In genomic region chr10:58383761-58384160, GRCm38 (mm10) we compare ENCODE assay signal across 8 mouse cellular contexts.
DNase-seq lines count a peak whose midpoint lies in the region; ATAC-seq and TF ChIP-seq lines count a peak whose summit lies in the region.
"Had no signal": no experiment of that assay in that cellular context is flagged by ENCODE, and none has a peak within 500 bp of the region (broad histone marks: within the 10 kb centered on the region; RNA-seq: fewer than 3 reads in every experiment).

No protein-coding gene starts in this region.

- no peaks in the 10 kb centered on the region for H3K36me3 ChIP-seq in kidney, embryonic 14.5 days (ENCODE audit: control insufficient read depth, insufficient read depth, low read length)
- no peaks in the 10 kb centered on the region for H3K36me3 ChIP-seq in midbrain, embryonic 13.5 days

- no peak for TF ChIP-seq CTCF in brain, embryonic 14.5 days (IDR thresholded peaks at IDR 0.05; ENCODE audit: borderline replicate concordance, extremely low read depth, insufficient read depth, insufficient read length)

- no peak for DNase-seq in kidney, postnatal 25 days
- DNase-seq in brain, embryonic 14.5 days (ENCODE audit: low read depth), result peak; percentile 25
- DNase-seq in cerebellum, adult 8-10 months, result peak; percentile 64
- no peak for DNase-seq in urinary bladder, postnatal 4 days (ENCODE audit: low spot score in 2 of 2)
- DNase-seq: kidney, adult 18-20 months had no signal

- H3K9me3 ChIP-seq in kidney, embryonic 14.5 days (ENCODE audit: control insufficient read depth, low read length), result no peaks in the 10 kb centered on the region
- H3K9me3 ChIP-seq in midbrain, embryonic 13.5 days, result no peaks in the 10 kb centered on the region

- peaks cover 16% of the 10 kb centered on the region; the same call in 1 of the 2 replicates for H3K4me1 ChIP-seq in kidney, embryonic 14.5 days (ENCODE audit: control insufficient read depth, insufficient read depth, low read length)
- H3K4me1 ChIP-seq in midbrain, embryonic 13.5 days (replicated peaks), result peaks cover 30% of the 10 kb centered on the region

- WGBS in kidney, embryonic 14.5 days, result 78% methylated on average over 2 of the region's 2 CpGs
- WGBS in midbrain, embryonic 13.5 days, result 77% methylated on average over 2 of the region's 2 CpGs

- H3K9ac ChIP-seq in kidney, embryonic 14.5 days (ENCODE audit: low read depth, low read length), result no peak overlapping the region
- H3K9ac ChIP-seq in midbrain, embryonic 13.5 days (replicated peaks), result no peak overlapping the region

- TF ChIP-seq POLR2A in brain, embryonic 14.5 days (IDR thresholded peaks at IDR 0.05; ENCODE audit: borderline replicate concordance, extremely low read depth, insufficient read depth, insufficient read length, poor library complexity, severe bottlenecking), result no peak

- no peak overlapping the region for H3K4me3 ChIP-seq in kidney, embryonic 14.5 days (ENCODE audit: low read length)
- H3K4me3 ChIP-seq in midbrain, embryonic 13.5 days (replicated peaks), result no peak overlapping the region

- no peak overlapping the region for H3K4me2 ChIP-seq in kidney, embryonic 14.5 days (replicated peaks; ENCODE audit: low read depth, low read length)
- no peak overlapping the region for H3K4me2 ChIP-seq in midbrain, embryonic 13.5 days (replicated peaks)

- H3K27me3 ChIP-seq in kidney, embryonic 14.5 days (ENCODE audit: control insufficient read depth, insufficient read depth, low read length), result no peaks in the 10 kb centered on the region
- no peaks in the 10 kb centered on the region for H3K27me3 ChIP-seq in midbrain, embryonic 13.5 days

- ATAC-seq in kidney, embryonic 14.5 days (ENCODE audit: low FRiP score, low TSS enrichment), result no peak
- 0 out of 2 replicates have a peak, but pooled peaks have one; percentile 31 for ATAC-seq in midbrain, embryonic 13.5 days
- ATAC-seq in erythroblast, adult 5-6 weeks (replicated peaks; ENCODE audit: low FRiP score, poor library complexity, severe bottlenecking), result no peak

- peak overlapping the region; percentile 43; the same call in 1 of the 2 replicates for H3K27ac ChIP-seq in kidney, embryonic 14.5 days (ENCODE audit: low read depth, low read length)
- 0 out of 2 replicates have a peak overlapping the region, but pooled peaks have one; percentile 51 for H3K27ac ChIP-seq in midbrain, embryonic 13.5 days

Comparison
In these comparisons a context has a peak if more than half of its experiments do, and no peak if none do; other contexts are left out.
1. DNase-seq: peak in brain, embryonic 14.5 days (single experiment) and cerebellum, adult 8-10 months (single experiment); none in kidney, postnatal 25 days (0 of 2) and urinary bladder, postnatal 4 days (0 of 2).